Mouse (Mus musculus) hindbrain, embryonic 12.5 days (tissue): ENCODE measurements around the gene Sv2c. TPM values are rescaled to one million over a fixed set of nuclear protein-coding genes. Genes with fewer than 3 reads are reported as not detected.

Experiments
- ATAC-seq: fragments of 200-750 bp; cut with Nextera tagmentation; 2 replicates; pipeline ENCODE4 v1.8.0; 2017; ENCODE audit warnings: moderate TSS enrichment; ENCODE audit not compliant: low FRiP score
- H3K27ac ChIP-seq: fragments of 300-500 bp; sonication (generic); 2 replicates; pipeline ENCODE4 v1.5.1; 2016; ENCODE audit warnings: mild to moderate bottlenecking
- H3K27me3 ChIP-seq: fragments of 300-500 bp; sonication (generic); 2 replicates; pipeline ENCODE4 v1.6.1; 2016; ENCODE audit warnings: mild to moderate bottlenecking
- H3K36me3 ChIP-seq: fragments of 300-500 bp; sonication (generic); 2 replicates; pipeline ENCODE4 v1.6.1; 2016; ENCODE audit warnings: mild to moderate bottlenecking
- H3K4me1 ChIP-seq: fragments of 300-500 bp; sonication (generic); 2 replicates; pipeline ENCODE4 v1.6.1; 2016
- H3K4me2 ChIP-seq: fragments of 300-500 bp; sonication (generic); replicated peaks from 2 replicates; pipeline ENCODE4 v1.6.1; 2016; ENCODE audit warnings: mild to moderate bottlenecking
- H3K4me3 ChIP-seq: fragments of 300-500 bp; sonication (generic); 2 replicates; pipeline ENCODE4 v1.5.1; 2016; ENCODE audit warnings: mild to moderate bottlenecking
- H3K9ac ChIP-seq: fragments of 300-500 bp; sonication (generic); 2 replicates; pipeline ENCODE4 v1.6.1; 2016; ENCODE audit warnings: mild to moderate bottlenecking, moderate library complexity
- H3K9me3 ChIP-seq: fragments of 300-500 bp; sonication (generic); replicated peaks from 2 replicates; pipeline ENCODE4 v1.6.1; 2016; ENCODE audit warnings: mild to moderate bottlenecking
- WGBS: fragments of 180-500 bp; shearing (Covaris S2); methylation state at CpG from one replicate; pipeline ENCODE4 v1.1.7; 2016; 5-methylcytosine and 5-hydroxymethylcytosine counted together
- polyA plus RNA-seq: library from polyadenylated mRNA; unstranded; fragments of >200 nt; fragmentation: Nextera tagmentation; extraction: Ambion mirVana; gene quantifications from 2 replicates; pipeline ENCODE4 v1.2.1, GENCODE M21; 2016

Gene Sv2c
- polyA plus RNA-seq, 1 experiment from 2014 or later = 10.9 TPM

DNA sequence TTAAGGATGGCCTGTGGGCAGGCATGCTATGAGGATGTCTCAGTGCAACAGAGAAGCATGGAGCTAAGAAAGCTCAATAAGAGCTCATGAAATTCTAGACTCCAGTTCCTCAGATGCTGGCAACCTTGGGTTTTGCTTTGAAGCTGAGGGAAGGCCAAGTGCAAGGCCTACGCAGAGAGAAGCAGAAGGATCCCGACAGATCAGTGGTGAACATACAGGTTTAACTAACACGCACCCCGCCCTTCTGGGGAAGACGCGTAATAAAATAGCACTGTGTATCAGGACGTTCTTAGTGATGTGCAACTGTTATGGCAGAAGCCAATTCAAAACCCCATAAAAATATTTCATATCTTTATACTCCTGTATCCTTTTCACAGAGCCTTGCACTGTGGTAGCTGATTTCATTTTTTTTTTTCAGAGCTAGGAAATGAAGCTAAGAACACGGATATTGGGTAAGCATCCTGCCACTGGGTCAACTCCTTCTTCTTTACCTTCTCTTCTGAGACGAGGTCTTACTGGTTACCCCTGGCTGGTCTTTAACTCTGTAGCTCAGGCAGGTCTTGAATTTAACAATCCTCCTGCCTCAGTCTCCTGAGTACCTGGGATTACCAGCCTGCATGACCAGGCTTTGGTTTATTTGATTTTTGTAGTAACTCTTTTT, 213.6 kb downstream of the Sv2c start:
- Histone ChIP-seq H3K4me3 (no peak overlapping the region), H3K4me1 (no peaks in the 10 kb centered on the region), H3K9me3 (peaks cover 6% of the 10 kb centered on the region; the same call in 1 of the 2 replicates), H3K4me2 (no peak overlapping the region), H3K27me3 (no peaks in the 10 kb centered on the region), H3K36me3 (no peaks in the 10 kb centered on the region), H3K9ac (no peak overlapping the region), H3K27ac (no peak overlapping the region)
- no peak for ATAC-seq
- WGBS = 94% methylated on average over 9 of the region's 9 CpGs

- WGBS = 79% methylated on average over 2 of the region's 2 CpGs
These were observed 219.4 kb downstream of the Sv2c start for GRCm38 (mm10) chr13:95913046-95913406.

GRCm38 (mm10) chr13:95912157-95913045, 220.0 kb downstream of the Sv2c start:
- no peak overlapping the region for H3K4me2 ChIP-seq
- no peaks in the 10 kb centered on the region for H3K9me3 ChIP-seq
- 90% methylated on average over 11 of the region's 11 CpGs for WGBS
- no peak overlapping the region for H3K9ac ChIP-seq
- no peaks in the 10 kb centered on the region for H3K4me1 ChIP-seq
- no peaks in the 10 kb centered on the region for H3K36me3 ChIP-seq
- no peak overlapping the region for H3K27ac ChIP-seq
- H3K27me3 ChIP-seq = no peaks in the 10 kb centered on the region
- H3K4me3 ChIP-seq = no peak overlapping the region
- no peak for ATAC-seq

More at GRCm38 (mm10) chr13:95913046-95913406, 219.4 kb downstream of the Sv2c start:
- Histone ChIP-seq H3K4me1 (no peaks in the 10 kb centered on the region), H3K4me3 (no peak overlapping the region), H3K9me3 (no peaks in the 10 kb centered on the region), H3K36me3 (no peaks in the 10 kb centered on the region), H3K27ac (no peak overlapping the region), H3K27me3 (no peaks in the 10 kb centered on the region), H3K9ac (no peak overlapping the region), H3K4me2 (no peak overlapping the region)
- no peak for ATAC-seq

DNA sequence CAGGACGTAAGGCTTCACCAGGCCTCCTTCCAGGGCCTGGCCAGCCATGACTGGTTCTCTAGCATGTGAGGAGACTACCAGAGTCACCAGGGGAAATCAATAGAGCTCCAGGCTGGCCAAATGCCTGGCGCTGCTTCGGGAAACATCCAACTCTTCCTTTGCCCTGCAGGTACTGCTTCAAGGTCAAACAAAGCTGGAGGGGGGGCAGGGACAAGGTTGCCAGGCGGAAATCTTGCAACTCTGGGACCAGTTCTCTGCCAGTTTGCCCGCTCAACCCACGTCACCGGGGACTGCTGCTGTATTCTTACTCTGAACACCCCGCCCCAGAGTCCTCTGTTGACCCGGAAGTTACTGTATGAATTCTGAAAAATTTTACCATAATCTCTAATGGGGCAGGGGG, 222.1 kb downstream of the Sv2c start:
- Histone ChIP-seq H3K27me3 (no peaks in the 10 kb centered on the region), H3K4me1 (no peaks in the 10 kb centered on the region), H3K27ac (no peak overlapping the region), H3K4me2 (no peak overlapping the region), H3K9me3 (no peaks in the 10 kb centered on the region), H3K9ac (no peak overlapping the region), H3K36me3 (no peaks in the 10 kb centered on the region), H3K4me3 (no peak overlapping the region)
- 76% methylated on average over 9 of the region's 9 CpGs for WGBS
- no peak for ATAC-seq

DNA sequence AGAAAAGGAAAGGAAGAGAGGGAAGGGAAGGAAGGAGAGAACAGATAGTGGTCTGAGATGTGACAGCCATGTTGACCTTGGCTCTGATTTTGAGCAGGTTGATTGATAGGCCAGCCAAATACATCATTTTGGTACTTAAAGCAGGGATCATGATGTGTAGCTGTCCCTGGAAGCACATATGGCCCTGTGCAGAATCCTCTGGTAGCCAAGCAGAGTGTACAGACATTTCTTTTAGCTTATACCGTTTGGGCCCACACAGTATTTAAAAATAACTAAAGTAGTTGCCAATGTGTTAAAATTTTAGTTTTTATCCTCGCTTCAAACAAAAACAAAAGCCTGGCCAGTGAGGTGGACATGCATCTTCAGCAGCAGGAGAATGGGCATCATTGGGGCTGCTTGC, 223.1 kb downstream of the Sv2c start:
- H3K27ac ChIP-seq = no peak overlapping the region
- no peak overlapping the region for H3K9ac ChIP-seq
- H3K4me1 ChIP-seq = no peaks in the 10 kb centered on the region
- H3K9me3 ChIP-seq = no peaks in the 10 kb centered on the region
- H3K4me3 ChIP-seq = no peak overlapping the region
- 77% methylated on average over 2 of the region's 2 CpGs for WGBS
- no peak for ATAC-seq
- H3K27me3 ChIP-seq = no peaks in the 10 kb centered on the region
- no peak overlapping the region for H3K4me2 ChIP-seq
- H3K36me3 ChIP-seq = no peaks in the 10 kb centered on the region

Other genes with a start within 250 kb of the Sv2c start
- 13.3 and 14.0 TPM in 2 replicates for gene Iqgap2, start 240.7 kb downstream of the Sv2c start, polyA plus RNA-seq
- 27.6 and 32.0 TPM in 2 replicates for gene Gm20075, start 51.2 kb downstream of the Sv2c start, polyA plus RNA-seq
- 0.38 and 0.43 TPM in 2 replicates for gene Gm17190, start 50.5 kb downstream of the Sv2c start, polyA plus RNA-seq